Mouse (Mus musculus) skeletal muscle tissue, adult 2 months (tissue): ENCODE measurements around the gene Lrrc8d.

Experiments
- DNase-seq: peaks from one replicate; pipeline ENCODE4 v3.0.0-alpha.2; 2012; ENCODE audit warnings: low read depth, low spot score

Gene Lrrc8d

GRCm38 (mm10) chr5:105813974-105814373 lies 114.2 kb downstream of the Lrrc8d start:
- no peak for DNase-seq

GRCm38 (mm10) chr5:105816118-105816517 lies 116.3 kb downstream of the Lrrc8d start:
- DNase-seq = no peak

GRCm38 (mm10) chr5:105817248-105817976 lies 117.6 kb downstream of the Lrrc8d start:
- peak; percentile 49 for DNase-seq

GRCm38 (mm10) chr5:105818411-105818810 lies 118.6 kb downstream of the Lrrc8d start:
- no peak for DNase-seq

GRCm38 (mm10) chr5:105821390-105821789 lies 121.6 kb downstream of the Lrrc8d start:
- DNase-seq = no peak

- no peak for DNase-seq
Observed at GRCm38 (mm10) chr5:105822521-105823498, 123.0 kb downstream of the Lrrc8d start.

- peak; percentile 17 for DNase-seq
Observed at GRCm38 (mm10) chr5:105824282-105824681, 124.5 kb downstream of the Lrrc8d start.

- no peak for DNase-seq
Observed at GRCm38 (mm10) chr5:105824827-105825226, 125.1 kb downstream of the Lrrc8d start.

GRCm38 (mm10) chr5:105826916-105827510 lies 127.2 kb downstream of the Lrrc8d start:
- no peak for DNase-seq

- DNase-seq = no peak
Observed at GRCm38 (mm10) chr5:105828050-105828449, 128.3 kb downstream of the Lrrc8d start.

- no peak for DNase-seq
Observed at GRCm38 (mm10) chr5:105829008-105829586, 129.3 kb downstream of the Lrrc8d start.

- DNase-seq = peak; percentile 70
Observed at GRCm38 (mm10) chr5:105832140-105832539, 132.4 kb downstream of the Lrrc8d start.

- no peak for DNase-seq
Observed at GRCm38 (mm10) chr5:105833923-105834322, 134.2 kb downstream of the Lrrc8d start.

- DNase-seq = peak; percentile 78
Observed at GRCm38 (mm10) chr5:105836006-105836405, 136.2 kb downstream of the Lrrc8d start.

GRCm38 (mm10) chr5:105839740-105840310 lies 140.1 kb downstream of the Lrrc8d start:
- no peak for DNase-seq

- DNase-seq = no peak
Observed at GRCm38 (mm10) chr5:105844044-105844753, 144.4 kb downstream of the Lrrc8d start.

- no peak for DNase-seq
Observed at GRCm38 (mm10) chr5:105845041-105845440, 145.3 kb downstream of the Lrrc8d start.

GRCm38 (mm10) chr5:105847726-105848125 lies 148.0 kb downstream of the Lrrc8d start:
- DNase-seq = no peak

GRCm38 (mm10) chr5:105849222-105849621 lies 149.5 kb downstream of the Lrrc8d start:
- no peak for DNase-seq

- DNase-seq = no peak
Observed at GRCm38 (mm10) chr5:105849643-105850042, 149.9 kb downstream of the Lrrc8d start.

GRCm38 (mm10) chr5:105853271-105853670 lies 153.5 kb downstream of the Lrrc8d start:
- no peak for DNase-seq
